Mouse (Mus musculus) kidney, adult 2 months (tissue): ENCODE data around the gene Gm2696.

Source experiments
- CTCF ChIP-seq: fragments of 200-500 bp; conservative IDR thresholded peaks from 2 replicates; pipeline ENCODE4 v1.5.1; 2011; ENCODE audit warnings: low read depth, mild to moderate bottlenecking, control low read depth, low read length, moderate library complexity, mixed read lengths; ENCODE audit not compliant: insufficient read depth, insufficient read length
- POLR2A ChIP-seq: fragments of 200-500 bp; IDR thresholded peaks from one replicate; pipeline ENCODE4 v1.6.1; 2011; ENCODE audit warnings: low read depth, low read length, control low read depth

DNA sequence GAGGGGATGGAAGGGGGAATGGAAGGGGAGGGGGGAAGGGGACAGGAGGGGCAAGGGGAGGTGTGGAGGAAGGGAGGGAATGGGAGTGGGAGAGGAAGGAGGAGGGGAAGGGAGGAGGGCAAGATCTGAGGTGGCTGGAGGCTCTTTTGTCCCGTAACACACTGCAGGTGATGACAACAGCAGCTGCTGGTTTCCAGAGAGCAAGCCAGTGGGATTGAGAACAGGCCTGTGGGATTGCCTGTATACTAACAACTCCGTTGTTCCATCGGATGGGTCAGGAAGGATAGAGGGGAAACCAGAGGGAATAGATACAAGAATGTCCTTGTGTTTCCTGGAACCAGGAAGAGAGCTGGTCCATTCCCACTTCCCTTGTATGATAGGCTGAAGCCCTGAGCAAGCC lies 16.8 kb upstream of the Gm2696 start:
- TF ChIP-seq POLR2A (no peak), CTCF (no peak)
